9 mouse cellular contexts compared by ENCODE assay signal in the genomic region with DNA sequence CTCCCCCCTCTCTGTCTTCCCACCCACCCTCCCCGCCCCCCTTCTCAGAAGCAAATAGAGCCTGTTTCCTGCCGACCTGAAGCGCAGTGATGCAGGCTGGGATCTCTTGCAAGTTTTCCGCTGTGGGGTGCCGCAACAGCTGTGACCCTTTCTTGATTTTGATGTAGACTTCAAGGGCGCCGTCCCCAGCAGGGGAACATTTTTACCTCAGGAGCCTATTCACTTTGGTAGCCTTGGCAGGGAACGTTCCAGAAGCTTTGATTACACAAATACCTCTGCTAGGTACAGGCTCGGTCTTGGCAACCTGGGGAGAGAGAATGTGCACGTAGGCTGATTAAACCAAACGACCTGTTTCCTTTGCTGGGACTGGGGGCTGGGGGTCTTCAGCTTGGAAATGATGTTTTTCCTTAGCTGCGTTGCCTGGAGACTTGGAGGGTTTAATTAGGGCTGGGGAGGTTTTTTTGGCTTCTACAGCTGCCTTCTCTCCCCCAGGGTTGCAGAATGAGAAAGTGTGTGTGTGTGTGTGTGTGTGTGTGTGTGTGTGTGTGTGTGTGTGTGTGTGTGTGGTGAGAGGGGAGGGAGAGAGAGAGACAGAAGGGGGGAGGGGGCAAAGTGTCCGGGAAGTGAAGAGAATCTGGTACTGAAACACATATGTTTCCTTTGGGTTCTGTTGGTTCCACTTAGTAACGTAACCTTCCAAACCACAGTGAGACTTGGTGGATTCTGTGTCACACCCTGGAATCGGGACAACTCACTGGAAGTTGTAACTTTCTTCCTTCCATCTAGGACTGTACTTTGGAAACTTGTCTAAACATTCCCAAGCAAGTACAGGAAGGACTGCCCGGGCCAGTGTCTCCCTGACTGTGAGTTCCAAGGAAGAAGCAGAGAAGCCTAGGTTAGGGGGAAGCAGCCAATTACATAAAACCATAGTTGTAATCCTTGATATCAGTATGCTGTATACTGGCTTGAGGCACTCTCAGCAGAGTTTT.
DNase-seq lines count a peak whose midpoint lies in the region; ATAC-seq lines count a peak whose summit lies in the region.
"Had no signal": no experiment of that assay in that cellular context is flagged by ENCODE, and none has a peak within 500 bp of the region (broad histone marks: within the 10 kb centered on the region; RNA-seq: fewer than 3 reads in every experiment).

No protein-coding gene starts in this region.

- H3K27ac ChIP-seq in hindbrain, embryonic 12.5 days, result peak overlapping the region; percentile 74
- peak overlapping the region; percentile 48; the same call in 1 of the 2 replicates for H3K27ac ChIP-seq in stomach, embryonic 15.5 days

- peak overlapping the region; percentile 49; the same call in 1 of the 2 replicates for H3K9ac ChIP-seq in hindbrain, embryonic 12.5 days
- no peak overlapping the region for H3K9ac ChIP-seq in stomach, embryonic 15.5 days

- H3K4me1 ChIP-seq in hindbrain, embryonic 12.5 days, result peaks cover 14% of the 10 kb centered on the region
- peaks cover 15% of the 10 kb centered on the region for H3K4me1 ChIP-seq in stomach, embryonic 15.5 days
- H3K4me1 ChIP-seq: megakaryocyte, embryonic 14.5 days had no signal

- no peaks in the 10 kb centered on the region for H3K9me3 ChIP-seq in hindbrain, embryonic 12.5 days (replicated peaks)
- no peaks in the 10 kb centered on the region for H3K9me3 ChIP-seq in stomach, embryonic 15.5 days

- ATAC-seq in CD4-positive, CD25-positive, alpha-beta regulatory T cell, adult 4 months, result peak; percentile 64
- ATAC-seq in frontal cortex, adult (ENCODE audit: low TSS enrichment), result peak; percentile 47; the same call in 1 of the 2 replicates
- peak; percentile 83 for ATAC-seq in hindbrain, embryonic 12.5 days (ENCODE audit: low FRiP score)
- no peak for ATAC-seq in stomach, embryonic 15.5 days (ENCODE audit: insufficient read depth, low FRiP score, low read depth)
- no peak for ATAC-seq in megakaryocyte, adult 5-6 weeks (ENCODE audit: poor library complexity, severe bottlenecking)

- H3K27me3 ChIP-seq in hindbrain, embryonic 12.5 days, result no peaks in the 10 kb centered on the region
- no peaks in the 10 kb centered on the region for H3K27me3 ChIP-seq in stomach, embryonic 15.5 days (replicated peaks)

- DNase-seq in cerebellum, adult 8-10 months, result peak; percentile 4
- DNase-seq in layer of hippocampus, adult 8-10 months (ENCODE audit: low spot score in 2 of 2), result peak; percentile 22 to 32
- peak; percentile 16 to 41 for DNase-seq in lung, postnatal 4 days

- H3K4me3 ChIP-seq in hindbrain, embryonic 12.5 days, result peak overlapping the region; percentile 23
- H3K4me3 ChIP-seq in stomach, embryonic 15.5 days (replicated peaks), result no peak overlapping the region
- H3K4me3 ChIP-seq: megakaryocyte, embryonic 14.5 days had no signal

- 7% methylated on average over 15 of the region's 16 CpGs for WGBS in hindbrain, embryonic 12.5 days
- WGBS in stomach, embryonic 15.5 days, result 5% methylated on average over 15 of the region's 16 CpGs

- H3K4me2 ChIP-seq in hindbrain, embryonic 12.5 days (replicated peaks), result peak overlapping the region; percentile 52
- peak overlapping the region; percentile 51 for H3K4me2 ChIP-seq in stomach, embryonic 15.5 days

- no peaks in the 10 kb centered on the region for H3K36me3 ChIP-seq in hindbrain, embryonic 12.5 days
- H3K36me3 ChIP-seq in stomach, embryonic 15.5 days, result no peaks in the 10 kb centered on the region

Comparison
In these comparisons a context has a peak if more than half of its experiments do, and no peak if none do; other contexts are left out.
1. ATAC-seq: peak in CD4-positive, CD25-positive, alpha-beta regulatory T cell, adult 4 months (single experiment), frontal cortex, adult (single experiment) and hindbrain, embryonic 12.5 days (single experiment); none in stomach, embryonic 15.5 days (single experiment) and megakaryocyte, adult 5-6 weeks (single experiment).
2. Peak in every context shown above with its lines, with median percentiles within 50 percentile points of each other: DNase-seq.